Mouse (Mus musculus) heart, embryonic 10.5 days (tissue): Measurements from ENCODE around the gene Gadd45a. TPM values are rescaled to one million over a fixed set of nuclear protein-coding genes. Genes with fewer than 3 reads are reported as not detected.
"Not testable (repeated sequence)": the region's sequence is repeated elsewhere in the genome, so short reads cannot be mapped to it uniquely, and the experiment has no call there.

ENCODE experiments used
- DNase-seq: peaks from one replicate; pipeline ENCODE4 v3.0.0-alpha.2; 2017; ENCODE audit warnings: low spot score
- H3K27ac ChIP-seq: fragments of 300-500 bp; sonication (generic); 2 replicates; pipeline ENCODE4 v1.5.1; 2016; ENCODE audit warnings: mild to moderate bottlenecking
- H3K27me3 ChIP-seq: fragments of 300-500 bp; sonication (generic); 2 replicates; pipeline ENCODE4 v1.6.1; 2016; ENCODE audit warnings: mild to moderate bottlenecking; ENCODE audit not compliant: poor library complexity, insufficient read depth, severe bottlenecking
- H3K36me3 ChIP-seq: fragments of 300-500 bp; sonication (generic); 2 replicates; pipeline ENCODE4 v1.6.1; 2016; ENCODE audit warnings: mild to moderate bottlenecking, moderate library complexity
- H3K4me1 ChIP-seq: fragments of 300-500 bp; sonication (generic); 2 replicates; pipeline ENCODE4 v1.6.1; 2016; ENCODE audit warnings: mild to moderate bottlenecking
- H3K4me3 ChIP-seq: fragments of 300-500 bp; sonication (generic); 2 replicates; pipeline ENCODE4 v1.5.1; 2016; ENCODE audit warnings: mild to moderate bottlenecking, moderate library complexity
- H3K9me3 ChIP-seq: fragments of 300-500 bp; sonication (generic); 2 replicates; pipeline ENCODE4 v1.6.1; 2016; ENCODE audit warnings: mild to moderate bottlenecking, moderate library complexity
- WGBS: fragments of 180-500 bp; shearing (Covaris S2); methylation state at CpG from one replicate; pipeline ENCODE4 v1.1.7; 2016; 5-methylcytosine and 5-hydroxymethylcytosine counted together
- polyA plus RNA-seq: library from polyadenylated mRNA; unstranded; fragments of >200 nt; fragmentation: Nextera tagmentation; extraction: Ambion mirVana; gene quantifications from 2 replicates; pipeline ENCODE4 v1.2.1, GENCODE M21; 2016

Gene Gadd45a
- polyA plus RNA-seq, 1 experiment from 2014 or later: 10.9 TPM

DNA sequence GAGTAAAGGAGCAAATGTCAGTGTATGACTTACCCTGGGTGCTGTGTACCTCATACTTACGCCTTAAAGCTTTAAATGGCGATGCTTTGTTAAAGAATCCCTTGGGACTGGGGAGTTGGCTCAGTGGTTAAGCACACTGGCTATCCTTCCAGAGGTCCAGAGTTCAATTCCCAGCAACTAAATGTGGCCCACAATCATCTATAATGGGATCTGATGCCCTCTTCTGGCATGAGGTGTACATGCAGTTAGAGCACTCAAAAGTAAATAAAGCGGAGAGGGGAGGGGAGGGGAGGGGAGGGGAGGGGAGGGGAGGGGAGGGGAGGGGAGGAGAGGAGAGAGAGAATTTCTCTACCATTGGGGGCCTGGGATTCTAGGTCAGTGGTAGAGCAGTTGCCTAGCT, 1.7 kb upstream of the Gadd45a start:
- DNase-seq: no peak
- Histone ChIP-seq H3K9me3 (no peaks in the 10 kb centered on the region), H3K36me3 (no peaks in the 10 kb centered on the region), H3K27ac (no peak overlapping the region), H3K4me3 (no peak overlapping the region), H3K4me1 (peaks cover 9% of the 10 kb centered on the region; the same call in 1 of the 2 replicates), H3K27me3 (peaks cover 4% of the 10 kb centered on the region; the same call in 1 of the 2 replicates)
- 95% methylated on average over 3 of the region's 3 CpGs for WGBS

DNA sequence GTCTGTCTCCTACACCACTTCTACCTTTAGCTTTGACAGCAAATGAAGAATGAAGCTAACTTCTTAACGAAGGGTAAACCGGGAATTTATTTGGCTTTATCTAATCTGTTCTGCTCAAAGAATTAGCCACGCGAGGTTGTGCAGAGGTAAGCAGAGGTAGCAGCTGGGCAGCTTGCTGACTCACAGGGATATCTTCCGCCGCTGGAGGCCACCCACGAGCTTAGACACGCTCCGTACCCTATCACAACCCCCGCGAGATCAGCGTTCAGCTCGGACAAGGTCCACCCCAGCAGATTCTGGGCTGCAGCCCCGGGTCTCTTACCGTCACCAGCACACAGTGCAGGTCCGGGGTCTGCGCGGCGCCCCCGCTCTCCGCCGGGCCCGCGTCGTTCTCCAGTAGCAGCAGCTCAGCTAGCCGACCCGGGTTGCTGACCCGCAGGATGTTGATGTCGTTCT, 873 bp downstream of the Gadd45a start:
- no peaks in the 10 kb centered on the region for H3K9me3 ChIP-seq
- under 1% methylated on average over 29 of the region's 29 CpGs for WGBS
- H3K27me3 ChIP-seq: peaks cover 4% of the 10 kb centered on the region; the same call in 1 of the 2 replicates
- H3K27ac ChIP-seq: peak overlapping the region; percentile 91
- peak overlapping the region; percentile 84 for H3K4me3 ChIP-seq
- no peaks in the 10 kb centered on the region for H3K36me3 ChIP-seq
- DNase-seq: peak; percentile 96
- peaks cover 9% of the 10 kb centered on the region; the same call in 1 of the 2 replicates for H3K4me1 ChIP-seq

DNA sequence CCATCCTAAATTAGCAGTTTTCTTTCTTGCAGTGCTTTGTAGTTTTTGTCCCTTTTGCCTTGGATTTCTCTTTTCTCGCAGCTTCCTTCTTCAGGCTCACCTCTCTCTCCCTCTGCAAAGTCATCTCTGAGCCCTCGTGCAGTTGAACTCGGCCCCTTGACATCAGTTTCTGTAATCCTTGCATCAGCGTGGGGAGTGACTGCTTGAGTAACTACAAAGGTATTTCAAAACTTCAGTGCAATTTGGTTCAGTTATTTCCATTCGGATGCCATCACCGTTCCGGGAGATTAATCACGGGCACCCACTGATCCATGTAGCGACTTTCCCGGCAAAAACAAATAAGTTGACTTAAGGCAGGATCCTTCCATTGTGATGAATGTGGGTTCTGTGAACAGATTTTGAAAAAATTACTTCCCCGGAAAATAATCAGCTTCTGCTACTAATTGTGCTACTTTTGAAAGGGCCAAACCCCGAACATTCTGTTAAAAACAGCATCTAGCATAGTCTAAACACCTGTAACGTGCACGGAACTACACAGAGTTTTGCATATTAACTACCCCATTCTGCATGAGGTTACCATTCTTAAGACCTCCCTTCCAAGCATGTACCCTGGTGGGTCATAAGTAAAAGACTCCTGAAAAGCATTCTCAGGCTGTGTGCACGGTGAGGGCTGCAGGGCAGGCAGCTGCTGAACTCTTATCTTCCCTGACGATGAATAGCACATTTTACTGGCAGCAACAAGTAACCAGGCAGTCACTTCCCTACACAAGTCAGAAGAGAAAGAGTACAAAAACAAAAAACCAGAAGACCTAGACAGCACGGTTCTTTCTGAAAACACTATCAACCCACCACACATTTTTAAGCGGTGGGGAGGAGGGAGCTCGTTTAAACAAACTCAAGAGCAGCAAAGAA, 1.6 kb downstream of the Gadd45a start:
- Histone ChIP-seq H3K4me3 (peak overlapping the region; percentile 84), H3K4me1 (peaks cover 9% of the 10 kb centered on the region; the same call in 1 of the 2 replicates), H3K36me3 (no peaks in the 10 kb centered on the region), H3K27ac (peak overlapping the region; percentile 91; the same call in 1 of the 2 replicates), H3K9me3 (no peaks in the 10 kb centered on the region), H3K27me3 (peaks cover 11% of the 10 kb centered on the region; the same call in 1 of the 2 replicates)
- DNase-seq: no peak
- 23% methylated on average over 19 of the region's 19 CpGs for WGBS

DNA sequence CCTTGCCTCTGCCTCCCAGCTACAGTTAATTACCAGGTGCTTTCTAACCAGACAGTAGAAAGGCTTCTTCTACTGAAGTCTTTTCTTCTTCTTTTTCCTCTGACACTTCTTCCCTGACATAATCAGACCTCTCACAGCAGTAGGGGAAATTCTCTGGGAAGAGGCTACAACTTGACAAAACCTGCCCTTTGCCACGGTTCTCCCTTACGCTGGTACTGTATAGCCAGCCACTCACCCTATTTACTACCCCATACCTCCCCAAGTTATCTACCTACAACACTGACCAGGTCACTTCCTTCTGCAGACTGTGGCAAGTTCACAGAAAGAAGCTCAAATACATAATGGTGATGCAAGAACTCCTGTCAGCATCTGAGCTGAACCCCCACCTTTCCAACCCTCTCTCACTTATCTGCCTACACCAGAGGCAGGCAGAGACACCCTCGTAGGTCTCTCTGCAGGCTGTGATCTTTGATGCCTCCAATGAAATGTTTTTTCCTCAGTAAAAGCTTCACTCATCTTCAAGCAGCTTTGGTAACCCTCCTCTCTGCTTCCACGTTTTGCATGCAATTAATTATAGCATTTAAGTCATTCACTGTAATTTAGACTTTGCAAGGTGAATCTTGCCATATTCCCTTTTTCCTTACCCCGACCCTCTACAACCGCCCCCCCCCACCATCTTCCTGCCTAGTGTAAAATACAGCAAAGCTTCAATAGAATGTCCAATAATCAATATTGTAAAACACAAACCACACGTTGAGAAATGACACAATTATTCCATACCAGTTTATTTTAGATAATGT, 2.7 kb downstream of the Gadd45a start:
- Histone ChIP-seq H3K4me1 (peaks cover 20% of the 10 kb centered on the region), H3K36me3 (no peaks in the 10 kb centered on the region), H3K27ac (peak overlapping the region; percentile 59; the same call in 1 of the 2 replicates), H3K4me3 (no peak overlapping the region), H3K27me3 (peaks cover 12% of the 10 kb centered on the region; the same call in 1 of the 2 replicates), H3K9me3 (no peaks in the 10 kb centered on the region)
- peak; percentile 87 for DNase-seq
- 48% methylated on average over 7 of the region's 7 CpGs for WGBS

DNA sequence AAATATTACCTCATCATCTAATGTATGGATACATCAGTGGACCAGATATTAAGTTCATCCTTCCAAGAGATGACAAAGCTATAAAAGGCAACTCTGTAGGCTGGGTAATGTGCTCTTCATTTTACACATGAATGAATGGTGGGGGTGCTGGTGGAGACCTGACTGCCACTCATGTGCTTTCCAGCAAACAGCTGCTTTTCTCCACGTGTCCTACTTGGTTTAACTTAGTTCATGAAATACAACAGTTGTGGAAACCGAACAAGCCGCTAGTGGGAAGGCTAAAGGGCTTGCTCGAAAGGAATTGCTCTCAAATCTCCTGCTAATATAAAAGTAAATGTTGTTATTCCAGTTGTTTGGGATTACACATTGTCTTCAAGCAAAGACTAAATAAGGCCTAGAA, 3.7 kb downstream of the Gadd45a start:
- H3K4me3 ChIP-seq: no peak overlapping the region

DNA sequence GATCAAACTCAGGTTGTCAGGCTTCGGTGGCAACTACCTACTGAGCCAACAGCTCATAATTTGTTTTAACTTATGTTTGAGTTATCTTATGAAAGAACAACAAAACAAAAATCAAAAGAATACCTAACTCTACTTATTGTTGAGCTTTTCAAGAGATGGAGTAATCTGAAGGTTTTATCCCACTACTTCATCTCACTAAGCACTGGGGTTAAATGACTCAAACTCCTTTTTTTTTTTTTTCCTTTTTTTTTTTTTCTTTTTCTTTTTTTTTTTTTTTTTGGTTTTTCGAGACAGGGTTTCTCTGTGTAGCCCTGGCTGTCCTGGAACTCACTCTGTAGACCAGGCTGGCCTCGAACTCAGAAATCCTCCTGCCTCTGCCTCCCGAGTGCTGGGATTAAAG, 4.3 kb downstream of the Gadd45a start:
- not testable (repeated sequence) for H3K27ac ChIP-seq, H3K36me3 ChIP-seq, H3K9me3 ChIP-seq, H3K4me3 ChIP-seq, DNase-seq
- Histone ChIP-seq H3K27me3 (peaks cover 12% of the 10 kb centered on the region; the same call in 1 of the 2 replicates), H3K4me1 (peaks cover 28% of the 10 kb centered on the region)
- WGBS: 99% methylated on average over 3 of the region's 4 CpGs

More for the DNA sequence above, 3.7 kb downstream of the Gadd45a start:
- H3K4me1 ChIP-seq: peaks cover 23% of the 10 kb centered on the region
- no peak for DNase-seq
- no peaks in the 10 kb centered on the region for H3K9me3 ChIP-seq
- peaks cover 12% of the 10 kb centered on the region; the same call in 1 of the 2 replicates for H3K27me3 ChIP-seq
- H3K36me3 ChIP-seq: no peaks in the 10 kb centered on the region
- peak overlapping the region; percentile 59; the same call in 1 of the 2 replicates for H3K27ac ChIP-seq
- 75% methylated on average over 4 of the region's 4 CpGs for WGBS

DNA sequence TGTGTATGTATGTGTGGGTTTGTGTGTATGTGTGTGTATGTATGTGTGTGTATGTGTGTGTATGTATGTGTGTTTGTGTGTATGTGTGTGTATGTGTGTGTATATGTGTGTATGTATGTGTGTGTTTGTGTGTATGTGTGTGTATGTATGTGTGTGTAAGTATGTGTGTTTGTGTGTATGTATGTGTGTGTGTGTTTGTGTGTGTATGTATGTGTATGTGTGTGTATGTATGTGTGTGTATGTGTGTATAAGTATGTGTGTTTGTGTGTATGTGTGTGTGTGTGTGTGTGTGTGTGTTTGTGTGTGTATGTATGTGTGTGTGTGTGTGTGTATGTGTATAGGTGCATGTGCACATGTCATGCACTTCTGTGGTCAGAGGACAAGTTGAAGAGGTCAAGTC, 4.7 kb downstream of the Gadd45a start:
- H3K9me3 ChIP-seq, H3K36me3 ChIP-seq, H3K27ac ChIP-seq, H3K4me3 ChIP-seq, DNase-seq: not testable (repeated sequence)
- Histone ChIP-seq H3K4me1 (peaks cover 24% of the 10 kb centered on the region), H3K27me3 (peaks cover 12% of the 10 kb centered on the region; the same call in 1 of the 2 replicates)

DNA sequence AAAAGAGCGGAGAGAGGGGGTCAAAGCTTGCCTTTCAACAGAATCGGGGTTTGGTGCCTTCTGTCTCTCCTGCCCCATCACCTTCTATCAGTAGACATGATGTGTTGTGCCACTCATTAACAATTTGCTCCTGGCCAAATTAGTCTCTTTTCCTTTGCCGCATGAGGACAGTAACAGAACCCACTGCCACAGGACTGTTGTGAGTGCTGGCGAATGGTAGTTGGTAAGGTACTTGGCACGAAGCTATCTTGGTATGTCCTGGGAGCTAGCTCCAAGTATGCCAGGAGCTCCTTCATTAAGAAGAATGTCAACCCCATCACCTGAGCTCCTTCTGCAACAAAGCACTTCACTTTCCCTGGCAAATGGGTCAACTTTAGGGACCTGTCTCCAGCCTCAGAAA, 6.4 kb downstream of the Gadd45a start:
- Histone ChIP-seq H3K4me3 (no peak overlapping the region), H3K4me1 (peaks cover 19% of the 10 kb centered on the region), H3K27ac (no peak overlapping the region), H3K36me3 (no peaks in the 10 kb centered on the region), H3K9me3 (no peaks in the 10 kb centered on the region), H3K27me3 (peaks cover 12% of the 10 kb centered on the region; the same call in 1 of the 2 replicates)
- WGBS: 59% methylated on average over 5 of the region's 5 CpGs
- no peak for DNase-seq

DNA sequence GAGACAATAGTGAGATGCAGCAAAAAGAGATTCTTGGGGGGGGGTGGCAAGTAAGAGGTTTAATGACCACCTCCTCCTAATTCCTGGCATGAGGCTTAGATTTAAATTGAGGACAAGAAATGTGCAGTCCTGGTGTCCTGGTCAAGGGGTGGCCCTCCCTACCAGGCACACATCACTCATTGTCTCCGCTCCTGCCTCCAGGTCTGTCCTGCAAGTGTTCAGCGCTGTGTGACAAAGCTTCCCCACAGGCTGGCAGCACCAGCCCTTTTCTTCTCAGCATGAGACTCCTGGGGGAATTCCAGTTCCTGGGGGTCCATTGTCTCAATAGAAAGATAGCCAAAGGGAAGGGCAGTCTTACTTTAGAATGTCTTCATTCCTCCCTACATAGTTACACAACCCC, 6.8 kb downstream of the Gadd45a start:
- H3K9me3 ChIP-seq: no peaks in the 10 kb centered on the region
- H3K36me3 ChIP-seq: no peaks in the 10 kb centered on the region
- WGBS: 14% methylated on average over 2 of the region's 2 CpGs
- H3K4me3 ChIP-seq: no peak overlapping the region
- H3K27ac ChIP-seq: no peak overlapping the region
- H3K4me1 ChIP-seq: peaks cover 19% of the 10 kb centered on the region
- no peak for DNase-seq
- H3K27me3 ChIP-seq: peaks cover 12% of the 10 kb centered on the region; the same call in 1 of the 2 replicates

DNA sequence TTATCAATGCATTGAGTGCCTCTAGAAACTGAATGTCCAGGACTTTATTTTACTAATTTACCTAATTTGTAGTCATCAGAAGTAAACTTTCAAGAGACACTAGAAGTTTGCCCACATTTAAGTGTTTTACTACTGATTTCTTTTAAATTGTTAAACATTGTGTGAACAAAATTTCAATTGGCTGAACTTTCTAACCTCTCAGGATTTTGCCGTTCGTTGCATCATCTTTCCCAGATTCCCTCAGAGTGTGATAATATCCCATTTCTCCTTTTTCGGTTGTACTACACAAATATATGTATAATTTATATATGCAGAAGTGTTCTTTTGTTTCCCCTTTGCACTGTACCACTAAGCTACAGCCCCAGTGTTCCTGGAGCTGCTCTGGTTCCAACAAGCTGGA, 7.3 kb downstream of the Gadd45a start:
- Histone ChIP-seq H3K4me3 (no peak overlapping the region), H3K9me3 (no peaks in the 10 kb centered on the region)
- WGBS: 32% methylated on average over 3 of the region's 3 CpGs

DNA sequence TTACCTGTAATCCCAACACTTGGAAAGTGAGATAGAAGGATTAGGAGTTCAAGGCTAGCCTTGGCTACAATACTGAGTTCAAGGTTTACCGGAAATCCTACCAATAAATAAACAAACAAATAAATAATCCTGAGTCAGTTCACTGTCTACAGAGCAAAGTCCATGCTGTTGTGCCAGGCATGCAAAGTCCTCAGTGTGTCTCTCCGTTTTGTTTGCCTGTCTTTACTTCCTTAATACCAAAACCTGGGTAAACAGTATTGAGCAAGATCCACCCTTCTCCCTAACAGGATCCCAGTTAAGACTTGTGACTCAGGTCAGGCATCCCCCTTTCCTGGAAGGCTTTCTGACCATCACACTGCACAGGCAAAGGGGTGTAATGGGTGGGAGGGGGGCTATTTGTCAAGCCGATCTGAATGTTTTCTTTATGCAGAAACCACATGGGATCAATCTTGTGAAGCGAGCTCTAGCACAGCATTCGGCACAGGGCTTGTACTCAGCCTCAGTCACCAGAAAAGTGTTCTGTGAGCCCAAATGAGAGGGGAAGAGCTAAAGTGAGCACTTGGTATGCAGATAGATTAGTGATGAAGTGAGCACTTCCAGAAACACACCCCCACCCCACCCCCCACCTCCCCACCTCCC, 7.8 kb downstream of the Gadd45a start:
- no peak overlapping the region for H3K27ac ChIP-seq
- H3K4me1 ChIP-seq: peaks cover 19% of the 10 kb centered on the region
- 29% methylated on average over 5 of the region's 5 CpGs for WGBS
- DNase-seq: no peak
- H3K27me3 ChIP-seq: peaks cover 9% of the 10 kb centered on the region; the same call in 1 of the 2 replicates
- no peaks in the 10 kb centered on the region for H3K9me3 ChIP-seq
- H3K4me3 ChIP-seq: no peak overlapping the region
- H3K36me3 ChIP-seq: no peaks in the 10 kb centered on the region

More for the DNA sequence above, 7.3 kb downstream of the Gadd45a start:
- Histone ChIP-seq H3K36me3 (no peaks in the 10 kb centered on the region), H3K27ac (no peak overlapping the region), H3K27me3 (peaks cover 12% of the 10 kb centered on the region; the same call in 1 of the 2 replicates), H3K4me1 (peaks cover 19% of the 10 kb centered on the region)
- DNase-seq: no peak

DNA sequence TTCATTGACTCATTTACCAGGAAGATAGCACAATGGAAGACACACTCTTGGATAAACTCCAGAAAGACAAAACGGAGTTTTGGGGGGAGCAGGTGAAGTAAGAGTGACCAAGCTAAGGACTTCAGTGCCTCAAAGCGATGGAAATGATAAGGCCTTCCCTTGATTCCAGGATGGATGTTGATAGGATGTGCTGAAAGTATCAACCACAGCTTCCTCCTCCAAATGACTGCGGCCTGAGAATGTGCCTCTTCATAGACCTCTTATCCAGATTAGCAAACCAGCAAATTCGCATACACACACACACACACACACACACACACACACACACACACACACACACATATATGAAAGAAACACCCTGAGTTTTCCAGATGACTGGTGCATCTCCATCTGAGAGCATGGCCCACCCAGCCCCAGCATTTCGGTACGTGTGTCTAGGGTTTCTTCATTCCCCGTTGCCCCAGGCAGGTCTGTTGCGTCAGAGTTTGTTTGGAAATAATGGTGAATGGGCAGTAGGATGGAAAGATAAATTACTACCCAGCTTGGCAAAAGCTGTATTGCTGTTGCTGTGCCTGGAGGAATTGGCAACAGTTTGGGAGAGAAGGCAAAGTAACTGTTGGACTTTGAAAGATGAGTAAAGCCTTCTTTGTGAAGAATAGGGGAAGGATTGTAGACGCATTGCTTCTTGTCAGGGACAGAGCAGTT, 9.7 kb downstream of the Gadd45a start:
- peaks cover 19% of the 10 kb centered on the region for H3K4me1 ChIP-seq
- 76% methylated on average over 8 of the region's 9 CpGs for WGBS
- H3K27ac ChIP-seq: no peak overlapping the region
- H3K27me3 ChIP-seq: peaks cover 8% of the 10 kb centered on the region; the same call in 1 of the 2 replicates
- H3K36me3 ChIP-seq: no peaks in the 10 kb centered on the region
- DNase-seq: no peak
- no peaks in the 10 kb centered on the region for H3K9me3 ChIP-seq
- no peak overlapping the region for H3K4me3 ChIP-seq
